Mouse (Mus musculus): Measurements from ENCODE around the gene St3gal4.

DNA sequence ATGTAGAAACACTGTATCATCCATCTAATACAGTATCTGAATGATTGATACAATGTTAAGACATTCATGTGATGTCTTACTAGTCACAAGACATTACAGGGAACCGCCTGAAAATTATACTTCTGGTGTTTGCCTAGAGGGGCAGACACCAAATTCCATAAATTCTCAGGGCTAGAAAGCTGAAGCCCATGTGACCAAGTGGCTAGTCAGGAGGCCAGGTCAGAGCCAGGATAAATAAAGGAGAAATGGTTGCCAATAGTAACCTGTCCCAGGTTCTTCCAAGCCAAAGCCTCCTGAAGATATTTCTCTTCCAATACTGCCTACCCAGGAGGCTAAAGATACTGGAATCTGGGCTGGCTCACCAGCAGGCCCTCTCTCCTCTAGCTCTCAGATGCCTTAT is 23.3 kb downstream of the St3gal4 start:
- TF ChIP-seq CTCF (IDR thresholded peaks at IDR 0.05; ENCODE audit: control insufficient read depth, insufficient read depth, low read length) (no peak), POLR2A (IDR thresholded peaks at IDR 0.05; ENCODE audit: borderline replicate concordance, control insufficient read depth, low read depth, low read length) (no peak)

All from bone marrow, adult 2 months (tissue).